Mouse (Mus musculus): Measurements from ENCODE around the gene Defa37. TPM values are rescaled to one million over a fixed set of nuclear protein-coding genes. Genes with fewer than 3 reads are reported as not detected.
"Not testable (repeated sequence)": the region's sequence is repeated elsewhere in the genome, so short reads cannot be mapped to it uniquely, and the experiment has no call there.

Defa37 gene
- not detected in 2 replicates for polyA plus RNA-seq (2016; fragmentation: Nextera tagmentation; extraction: Ambion mirVana)

DNA sequence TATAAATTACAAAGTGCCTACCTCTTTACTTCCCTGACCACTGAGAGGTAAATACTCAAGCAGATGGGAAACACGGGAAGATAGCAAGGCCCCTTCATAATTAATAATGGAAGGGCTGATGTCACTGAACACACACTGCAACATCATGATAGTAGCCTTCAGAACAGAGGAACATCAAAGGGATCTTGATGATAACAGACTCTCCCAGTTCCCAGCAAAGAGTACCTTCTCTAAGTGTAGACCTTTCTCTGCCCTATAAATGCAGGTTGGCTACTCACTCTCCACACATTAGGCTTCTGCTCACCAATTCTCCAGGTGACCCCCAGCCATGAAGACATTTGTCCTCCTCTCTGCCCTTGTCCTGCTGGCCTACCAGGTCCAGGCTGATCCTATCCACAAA is at the start of gene Defa37:
TSS of gene Defa37 (plus strand) at position 301 of the 400 bp plus-strand sequence.
- not testable (repeated sequence) for H3K36me3 ChIP-seq; H3K4me2 ChIP-seq (replicated peaks); H3K27me3 ChIP-seq; H3K27ac ChIP-seq; H3K9me3 ChIP-seq (replicated peaks); H3K4me3 ChIP-seq; H3K4me1 ChIP-seq; H3K9ac ChIP-seq; ATAC-seq (ENCODE audit: low FRiP score)
- whole genome bisulfite sequencing, result no CpG with 5 or more reads among the region's 1 CpGs

DNA sequence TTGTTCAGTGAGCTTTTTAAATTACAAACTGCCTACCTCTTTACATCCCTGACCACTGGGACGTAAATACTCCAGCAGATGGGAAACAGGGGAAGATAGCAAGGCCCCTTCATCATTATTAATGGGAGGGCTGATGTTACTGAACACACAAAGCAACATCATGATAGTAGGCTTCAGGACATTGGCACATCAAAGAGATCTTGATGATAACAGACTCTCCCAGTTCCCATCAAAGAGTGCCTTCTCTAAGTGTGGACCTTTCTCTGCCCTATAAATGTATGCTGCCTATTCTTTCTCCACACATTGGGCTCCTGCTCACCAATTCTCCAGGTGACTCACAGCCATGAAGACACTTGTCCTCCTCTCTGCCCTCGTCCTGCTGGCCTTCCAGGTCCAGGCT is 36.5 kb upstream of the Defa37 start, which contains the start of gene Defa32:
TSS of gene Defa32 (plus strand) at position 301 of the 400 bp plus-strand sequence.
- not testable (repeated sequence) for H3K27ac ChIP-seq; ATAC-seq (ENCODE audit: low FRiP score)
- no CpG with 5 or more reads among the region's 2 CpGs for WGBS

GRCm38 (mm10) chr8:21582706-21583105 is 17.5 kb downstream of the Defa37 start, which contains the start of gene Defa28:
Defa28 (plus strand) TSS chr8:21583006.
- H3K36me3 ChIP-seq; H3K27ac ChIP-seq; H3K9me3 ChIP-seq (replicated peaks); H3K4me1 ChIP-seq; H3K9ac ChIP-seq; ATAC-seq (ENCODE audit: low FRiP score); H3K27me3 ChIP-seq; H3K4me2 ChIP-seq (replicated peaks); H3K4me3 ChIP-seq: not testable (repeated sequence)
- WGBS, result no CpG with 5 or more reads among the region's 1 CpGs

More for the DNA sequence above, 36.5 kb upstream of the Defa37 start, which contains the start of gene Defa32:
- H3K27me3 ChIP-seq; H3K4me3 ChIP-seq; H3K4me2 ChIP-seq (replicated peaks); H3K9me3 ChIP-seq (replicated peaks); H3K9ac ChIP-seq; H3K4me1 ChIP-seq; H3K36me3 ChIP-seq: not testable (repeated sequence)

DNA sequence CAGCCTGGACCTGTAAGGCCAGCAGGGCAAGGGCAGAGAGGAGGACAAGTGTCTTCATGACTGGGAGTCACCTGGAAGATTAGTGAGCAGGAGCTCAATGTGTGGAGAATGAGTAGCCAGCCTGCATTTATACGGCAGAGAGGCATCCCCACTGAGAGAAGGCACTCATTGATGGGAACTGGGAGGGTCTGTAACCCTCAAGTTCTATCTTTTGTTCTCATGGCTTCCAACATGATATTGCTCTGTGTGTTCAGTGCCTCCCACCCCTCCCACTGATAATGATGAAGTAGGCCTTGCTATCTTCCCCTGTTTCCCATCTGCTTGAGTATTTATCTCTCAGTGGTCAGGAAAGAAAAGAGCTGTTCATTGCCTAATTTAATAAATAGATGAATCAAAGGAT is 29.2 kb downstream of the Defa37 start, which contains the start of gene Gm7861:
TSS of gene Gm7861 (minus strand) at position 101 of the 400 bp plus-strand sequence.
- not testable (repeated sequence) for H3K4me1 ChIP-seq; H3K4me3 ChIP-seq; H3K27ac ChIP-seq; H3K4me2 ChIP-seq (replicated peaks); H3K36me3 ChIP-seq; H3K9me3 ChIP-seq (replicated peaks); ATAC-seq (ENCODE audit: low FRiP score); H3K27me3 ChIP-seq; H3K9ac ChIP-seq
- no CpG with 5 or more reads among the region's 1 CpGs for WGBS

Other genes with a start within 250 kb of the Defa37 start
- gene Defa27, start 249.8 kb upstream of the Defa37 start, polyA plus RNA-seq (2016; fragmentation: Nextera tagmentation; extraction: Ambion mirVana), result not detected in 2 replicates
- not detected in 2 replicates for gene Defa29, start 238.4 kb upstream of the Defa37 start, polyA plus RNA-seq (2016; fragmentation: Nextera tagmentation; extraction: Ambion mirVana)
- gene Defa2, start 186.9 kb upstream of the Defa37 start, polyA plus RNA-seq (2016; fragmentation: Nextera tagmentation; extraction: Ambion mirVana), result not detected in 2 replicates
- not detected in 2 replicates for gene Defa33, start 173.6 kb upstream of the Defa37 start, polyA plus RNA-seq (2016; fragmentation: Nextera tagmentation; extraction: Ambion mirVana)
- gene Defa36, start 138.0 kb upstream of the Defa37 start, polyA plus RNA-seq (2016; fragmentation: Nextera tagmentation; extraction: Ambion mirVana), result not detected in 2 replicates
- gene Gm7849, start 108.8 kb upstream of the Defa37 start, polyA plus RNA-seq (2016; fragmentation: Nextera tagmentation; extraction: Ambion mirVana), result not detected in 2 replicates
- not detected in 2 replicates for gene Defa20, start 56.1 kb upstream of the Defa37 start, polyA plus RNA-seq (2016; fragmentation: Nextera tagmentation; extraction: Ambion mirVana)
- not detected in 2 replicates for gene Defa32, start 36.4 kb upstream of the Defa37 start, polyA plus RNA-seq (2016; fragmentation: Nextera tagmentation; extraction: Ambion mirVana)
- not detected in 2 replicates for gene Defa28, start 17.6 kb downstream of the Defa37 start, polyA plus RNA-seq (2016; fragmentation: Nextera tagmentation; extraction: Ambion mirVana)
- not detected in 2 replicates for gene Gm7861, start 29.1 kb downstream of the Defa37 start, polyA plus RNA-seq (2016; fragmentation: Nextera tagmentation; extraction: Ambion mirVana)
- not detected in 2 replicates for gene Defa26, start 52.8 kb downstream of the Defa37 start, polyA plus RNA-seq (2016; fragmentation: Nextera tagmentation; extraction: Ambion mirVana)
- not detected in 2 replicates for gene Defa17, start 90.4 kb downstream of the Defa37 start, polyA plus RNA-seq (2016; fragmentation: Nextera tagmentation; extraction: Ambion mirVana)
- not detected in 2 replicates for gene Defa34, start 100.4 kb downstream of the Defa37 start, polyA plus RNA-seq (2016; fragmentation: Nextera tagmentation; extraction: Ambion mirVana)
- gene AY761184, start 138.3 kb downstream of the Defa37 start, polyA plus RNA-seq (2016; fragmentation: Nextera tagmentation; extraction: Ambion mirVana), result not detected in 2 replicates
- not detected in 2 replicates for gene Defa24, start 169.1 kb downstream of the Defa37 start, polyA plus RNA-seq (2016; fragmentation: Nextera tagmentation; extraction: Ambion mirVana)